ENCODE assay signal across 9 mouse cellular contexts in genomic region chr2:104750611-104751010, GRCm38 (mm10). TPM values are rescaled to one million over a fixed set of nuclear protein-coding genes. Genes with fewer than 3 reads are reported as not detected.
DNase-seq lines count a peak whose midpoint lies in the region; ATAC-seq and TF ChIP-seq lines count a peak whose summit lies in the region.
"Had no signal": no experiment of that assay in that cellular context is flagged by ENCODE, and none has a peak within 500 bp of the region (broad histone marks: within the 10 kb centered on the region; RNA-seq: fewer than 3 reads in every experiment).

No protein-coding gene starts in this region.

- no peak overlapping the region for H3K4me3 ChIP-seq in liver, adult 2 months (ENCODE audit: insufficient read depth, low read depth, low read length)

- peaks cover 4% of the 10 kb centered on the region; the same call in 1 of the 2 replicates for H3K4me1 ChIP-seq in liver, adult 2 months (ENCODE audit: control insufficient read depth, insufficient read depth, low read length)

- no peak for ATAC-seq in erythroid progenitor cell, adult 5-6 weeks (replicated peaks; ENCODE audit: low FRiP score, poor library complexity, severe bottlenecking)

- no peak overlapping the region for H3K9ac ChIP-seq in liver, adult 2 months (ENCODE audit: low read depth, low read length)

- 49% methylated on average over 3 of the region's 3 CpGs for WGBS in liver, adult 2 months

- H3K27ac ChIP-seq in liver, adult 2 months (replicated peaks; ENCODE audit: insufficient read depth, low read depth, low read length), result no peak overlapping the region

- H3K36me3 ChIP-seq in liver, adult 2 months (ENCODE audit: control insufficient read depth, insufficient read depth, low read length), result no peaks in the 10 kb centered on the region

- no peaks in the 10 kb centered on the region for H3K27me3 ChIP-seq in liver, adult 2 months (ENCODE audit: control insufficient read depth, insufficient read depth, low read length)

- peak; percentile 25 for DNase-seq in cerebellum, adult 9-10 months
- DNase-seq in cerebellum, adult 11 months, result no peak
- peak; percentile 68 for DNase-seq in liver, adult 2 months (ENCODE audit: extremely low read depth, low read depth, low spot score)
- no peak for DNase-seq in liver
- peak; percentile 29 for DNase-seq in c-Kit-positive CD71-positive TER-119-negative erythroid progenitor cells, embryonic 14.5 days (ENCODE audit: low read depth)
- DNase-seq in lung, postnatal 36 days, result peak; percentile 66
- no peak for DNase-seq in layer of hippocampus, postnatal 25 days (ENCODE audit: extremely low spot score in 1 of 2, low spot score in 1 of 2)

- no peak for TF ChIP-seq POLR2A in liver, adult 2 months (IDR thresholded peaks at IDR 0.05; ENCODE audit: extremely low read depth, insufficient read depth, low read length)

- peak; percentile 44 for TF ChIP-seq CTCF in liver, adult 2 months (IDR thresholded peaks at IDR 0.05; ENCODE audit: low read depth, low read length)

- H3K79me2 ChIP-seq in liver, adult 2 months (ENCODE audit: control insufficient read depth, insufficient read depth, low read length), result no peaks in the 10 kb centered on the region

RNA-seq across cellular contexts. Expression of gene Depdc7, which starts 7.9 kb away (rescaled TPM):
- 50.9 and 53.5 TPM in 2 replicates for total RNA-seq in liver, adult 2 months (2014; rRNA removed)
- 26.4 and 30.0 TPM in 2 replicates for polyA plus RNA-seq in liver, adult 2 months (2012; rRNA removed)
- total RNA-seq in erythroid progenitor cell, adult 5-6 weeks (2015; ENCODE audit: low replicate concordance), result not detected in 2 replicates
- 0.98 TPM in 1 of 2 replicates, not detected in the other for total RNA-seq in erythroid progenitor cell, adult 5-6 weeks (2017; ENCODE audit: low replicate concordance)
- total RNA-seq in layer of hippocampus, postnatal 25 days (2021), result 1 to 10 TPM; 1.5 to 1.9 TPM

RNA-seq across cellular contexts. Expression of gene Pin1rt1, which starts 34.4 kb away (rescaled TPM):
- not detected in 2 replicates for total RNA-seq in liver, adult 2 months (2014; rRNA removed)
- not detected in 2 replicates for polyA plus RNA-seq in liver, adult 2 months (2012; rRNA removed)
- not detected in 2 replicates for total RNA-seq in erythroid progenitor cell, adult 5-6 weeks (2015; ENCODE audit: low replicate concordance)
- total RNA-seq in erythroid progenitor cell, adult 5-6 weeks (2017; ENCODE audit: low replicate concordance), result not detected in 2 replicates
- not detected for total RNA-seq in layer of hippocampus, postnatal 25 days (2021)
- total RNA-seq: G1E had no signal
- polyA plus RNA-seq: G1E had no signal

RNA-seq across cellular contexts. Expression of gene Tcp11l1, which starts 38.6 kb away (rescaled TPM):
- total RNA-seq in liver, adult 2 months (2014; rRNA removed), result 4.1 and 5.3 TPM in 2 replicates
- polyA plus RNA-seq in liver, adult 2 months (2012; rRNA removed), result 3.1 and 3.5 TPM in 2 replicates
- total RNA-seq in erythroid progenitor cell, adult 5-6 weeks (2015; ENCODE audit: low replicate concordance), result 3.6 TPM in 1 of 2 replicates, not detected in the other
- total RNA-seq in erythroid progenitor cell, adult 5-6 weeks (2017; ENCODE audit: low replicate concordance), result not detected in 2 replicates
- 10 to 100 TPM; 35.5 to 46.3 TPM for total RNA-seq in layer of hippocampus, postnatal 25 days (2021)

Comparison
In these comparisons a context has a peak if more than half of its experiments do, and no peak if none do; other contexts are left out.
1. DNase-seq: peak in cerebellum, adult 9-10 months (single experiment), liver, adult 2 months (single experiment), c-Kit-positive CD71-positive TER-119-negative erythroid progenitor cells, embryonic 14.5 days (single experiment) and lung, postnatal 36 days (single experiment); none in cerebellum, adult 11 months (single experiment), liver (single experiment) and layer of hippocampus, postnatal 25 days (0 of 2).
2. RNA of gene Depdc7, which starts 7.9 kb away (total RNA-seq): 50.9 to 53.5 TPM in liver, adult 2 months; 1.5 to 1.9 TPM in layer of hippocampus, postnatal 25 days and 0.98 TPM in erythroid progenitor cell, adult 5-6 weeks; every median in the first group is over 10 times any median in the second.